Mouse (Mus musculus) midbrain, embryonic 11.5 days (tissue): ENCODE measurements around the gene Vmn1r86. TPM values are rescaled to one million over a fixed set of nuclear protein-coding genes. Genes with fewer than 3 reads are reported as not detected.

Experiments
- ATAC-seq: fragments of 200-750 bp; cut with Nextera tagmentation; 2 replicates; pipeline ENCODE4 v1.8.0; 2017; ENCODE audit warnings: moderate TSS enrichment, moderate library complexity; ENCODE audit not compliant: low FRiP score
- DNase-seq: peaks from one replicate; pipeline ENCODE4 v3.0.0; 2015; ENCODE audit warnings: low spot score; ENCODE audit errors: missing footprints
- H3K27ac ChIP-seq: fragments of 300-500 bp; sonication (generic); 2 replicates; pipeline ENCODE4 v1.5.1; 2014; ENCODE audit warnings: low read depth, low read length
- H3K27me3 ChIP-seq: fragments of 300-500 bp; sonication (generic); 2 replicates; pipeline ENCODE4 v1.6.1; 2014; ENCODE audit warnings: mild to moderate bottlenecking, low read length, moderate library complexity, mixed read lengths; ENCODE audit not compliant: control insufficient read depth, insufficient read depth
- H3K36me3 ChIP-seq: fragments of 300-500 bp; sonication (generic); 2 replicates; pipeline ENCODE4 v1.6.1; 2014; ENCODE audit warnings: mild to moderate bottlenecking, low read length, moderate library complexity, mixed read lengths; ENCODE audit not compliant: control insufficient read depth, insufficient read depth
- H3K4me1 ChIP-seq: fragments of 300-500 bp; sonication (generic); 2 replicates; pipeline ENCODE4 v1.6.1; 2014; ENCODE audit warnings: low read length; ENCODE audit not compliant: control insufficient read depth, insufficient read depth
- H3K4me2 ChIP-seq: fragments of 300-500 bp; sonication (generic); 2 replicates; pipeline ENCODE4 v1.6.1; 2014; ENCODE audit warnings: mild to moderate bottlenecking, moderate library complexity
- H3K4me3 ChIP-seq: fragments of 300-500 bp; sonication (generic); 2 replicates; pipeline ENCODE4 v1.5.1; 2014; ENCODE audit warnings: low read depth, low read length
- H3K9ac ChIP-seq: fragments of 300-500 bp; sonication (generic); 2 replicates; pipeline ENCODE4 v1.6.1; 2014; ENCODE audit warnings: low read length
- H3K9me3 ChIP-seq: fragments of 300-500 bp; sonication (generic); 2 replicates; pipeline ENCODE4 v1.6.1; 2016; ENCODE audit warnings: low read length; ENCODE audit not compliant: control insufficient read depth
- WGBS: fragments of 180-500 bp; shearing (Covaris S2); extraction: QIAGEN DNeasy Blood & Tissue Kit; methylation state at CpG from one replicate; pipeline ENCODE4 v1.1.7; 2014; 5-methylcytosine and 5-hydroxymethylcytosine counted together
- polyA plus RNA-seq: library from polyadenylated mRNA; unstranded; fragments of >200 nt; fragmentation: Nextera tagmentation; extraction: Ambion mirVana; gene quantifications from 2 replicates; pipeline ENCODE4 v1.2.1, GENCODE M21; 2014

The Vmn1r86 gene
- polyA plus RNA-seq, 1 experiment from 2014 or later = not detected

DNA sequence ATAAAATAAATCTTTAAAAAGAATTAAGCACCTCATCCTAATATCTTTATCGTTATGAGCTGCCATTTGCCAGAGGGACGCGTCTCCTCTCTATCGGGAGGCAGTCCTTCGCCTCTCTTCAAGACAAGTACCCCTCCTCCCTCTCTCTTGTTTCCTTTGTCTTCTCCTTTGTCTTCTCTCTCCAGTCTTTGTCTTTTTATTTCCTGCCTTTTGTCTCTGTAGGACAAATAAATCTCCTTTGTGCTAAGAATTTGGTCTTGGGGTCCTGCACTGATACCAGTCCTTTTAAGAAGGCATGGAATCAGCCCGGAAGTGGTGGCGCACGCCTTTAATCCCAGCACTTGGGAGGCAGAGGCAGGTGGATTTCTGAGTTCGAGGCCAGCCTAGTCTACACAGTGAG is 60.2 kb downstream of the Vmn1r86 start:
- DNase-seq = no peak
- Histone ChIP-seq H3K9me3 (no peaks in the 10 kb centered on the region; the same call in 1 of the 2 replicates), H3K9ac (no peak overlapping the region), H3K27ac (no peak overlapping the region), H3K4me2 (no peak overlapping the region), H3K27me3 (no peaks in the 10 kb centered on the region), H3K4me1 (no peaks in the 10 kb centered on the region), H3K36me3 (no peaks in the 10 kb centered on the region), H3K4me3 (no peak overlapping the region)
- no peak for ATAC-seq
- 86% methylated on average over 9 of the region's 9 CpGs for WGBS

DNA sequence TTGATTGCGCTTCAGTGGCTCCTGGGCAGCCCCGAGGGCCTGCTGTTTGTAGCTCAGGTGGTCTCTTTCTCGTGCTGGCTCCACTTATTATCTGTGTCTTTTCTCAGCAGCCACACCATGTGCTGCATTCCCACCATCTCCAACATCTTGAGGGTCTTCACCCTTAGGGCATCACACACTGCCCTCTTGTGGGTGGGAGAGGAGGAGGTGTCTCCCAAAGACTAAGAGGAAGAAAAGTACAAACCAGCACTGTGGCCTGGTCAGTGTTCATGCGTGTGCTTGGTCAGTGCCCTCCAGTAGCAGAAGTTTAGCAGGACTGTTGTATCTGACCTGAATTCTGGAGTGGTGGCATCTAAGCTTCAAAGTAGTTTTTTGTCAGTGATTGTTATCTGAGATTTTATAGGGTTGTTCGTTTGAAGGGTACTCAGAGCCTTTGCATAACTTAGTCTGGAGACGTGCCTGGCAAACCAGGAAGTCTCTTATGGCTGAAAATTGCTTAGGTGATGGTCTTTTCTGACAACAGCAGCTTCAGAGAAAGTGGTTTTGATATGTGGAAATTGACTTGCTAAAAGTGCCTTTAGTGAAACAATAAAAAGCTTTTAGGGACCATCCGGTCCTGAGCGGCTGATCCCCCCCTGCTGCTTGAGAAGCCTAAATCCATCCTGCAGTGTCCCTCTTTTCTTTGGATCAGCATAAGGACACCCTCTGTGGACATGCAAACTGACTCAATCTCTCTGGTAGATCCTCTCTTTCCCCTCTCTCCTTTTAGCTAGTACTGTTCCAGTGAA is 62.6 kb downstream of the Vmn1r86 start:
- no peak overlapping the region for H3K4me3 ChIP-seq
- H3K27me3 ChIP-seq = no peaks in the 10 kb centered on the region
- H3K4me2 ChIP-seq = no peak overlapping the region
- H3K9ac ChIP-seq = no peak overlapping the region
- DNase-seq = no peak
- ATAC-seq = no peak
- H3K36me3 ChIP-seq = no peaks in the 10 kb centered on the region
- no peak overlapping the region for H3K27ac ChIP-seq
- 54% methylated on average over 8 of the region's 8 CpGs for whole genome bisulfite sequencing
- H3K4me1 ChIP-seq = peaks cover 4% of the 10 kb centered on the region; the same call in 1 of the 2 replicates
- H3K9me3 ChIP-seq = no peaks in the 10 kb centered on the region

DNA sequence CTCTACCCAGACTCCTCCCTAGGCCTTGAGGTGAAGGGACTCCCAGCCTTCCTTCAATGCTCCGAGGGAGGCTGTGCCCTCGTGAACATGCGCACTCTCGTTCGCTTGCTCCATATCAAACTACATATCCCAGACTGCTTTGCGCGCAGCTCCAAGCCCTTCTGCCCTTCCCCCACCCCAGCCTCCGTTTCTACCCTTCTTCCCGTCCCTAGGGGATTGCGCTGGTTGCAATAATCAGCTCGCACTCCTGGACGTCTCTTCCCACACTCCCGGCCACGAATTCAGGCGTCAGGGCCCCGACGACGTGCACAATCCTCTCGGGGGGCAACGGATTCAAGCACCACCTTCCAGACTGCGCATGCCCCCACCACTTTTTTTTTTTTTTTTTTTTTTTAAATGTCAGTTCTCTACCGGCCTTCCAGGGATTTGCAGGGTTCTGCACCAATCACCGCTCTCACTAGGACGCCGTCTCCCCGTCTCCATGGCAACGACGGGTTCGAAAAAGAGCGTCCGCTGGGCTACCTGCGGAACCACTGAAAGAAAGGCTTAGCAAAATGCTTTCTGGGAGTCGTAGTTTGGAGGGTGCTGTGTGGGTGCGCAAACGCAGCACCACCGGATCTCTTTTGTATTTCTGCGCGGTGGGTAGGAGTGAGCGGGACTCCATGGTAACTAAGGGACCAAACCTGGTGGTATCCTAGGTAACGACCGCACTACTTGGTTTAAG is 65.3 kb downstream of the Vmn1r86 start, which contains the start of gene Mzf1:
Gene Mzf1 (minus strand): TSS at position 478 of the 724 bp plus-strand sequence.
- Histone ChIP-seq H3K27me3 (no peaks in the 10 kb centered on the region), H3K9ac (peak within 1 kb of the TSS; percentile 66), H3K4me2 (peak within 1 kb of the TSS; percentile 54), H3K4me3 (peak within 1 kb of the TSS; percentile 58), H3K36me3 (no peaks in the 10 kb centered on the region), H3K4me1 (peaks cover 4% of the 10 kb centered on the region; the same call in 1 of the 2 replicates), H3K9me3 (no peaks in the 10 kb centered on the region), H3K27ac (peak within 1 kb of the TSS; percentile 87)
- ATAC-seq = peak; percentile 95
- peak; percentile 99 for DNase-seq
- WGBS = under 1% methylated on average over 41 of the region's 41 CpGs

DNA sequence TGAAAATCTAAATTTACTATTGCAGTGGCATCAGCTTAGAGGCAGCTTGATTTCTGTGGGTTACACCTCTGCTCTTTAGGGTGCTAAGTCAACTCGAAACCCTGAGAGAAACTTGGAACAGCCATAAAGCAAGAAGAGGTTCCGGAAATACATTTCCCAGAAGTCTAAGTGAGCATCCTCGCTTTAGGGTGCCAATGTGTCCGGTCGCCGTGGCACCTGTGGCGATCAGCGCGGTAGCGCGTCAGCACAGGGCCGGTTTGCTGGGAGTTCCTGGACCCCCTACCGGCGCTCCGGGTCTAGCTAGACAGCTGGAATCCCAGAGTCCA is 65.8 kb downstream of the Vmn1r86 start:
- Histone ChIP-seq H3K4me2 (peak overlapping the region; percentile 54), H3K9ac (peak overlapping the region; percentile 61), H3K9me3 (no peaks in the 10 kb centered on the region), H3K4me3 (peak overlapping the region; percentile 58), H3K27me3 (no peaks in the 10 kb centered on the region), H3K4me1 (peaks cover 4% of the 10 kb centered on the region; the same call in 1 of the 2 replicates), H3K27ac (peak overlapping the region; percentile 87; the same call in 1 of the 2 replicates), H3K36me3 (no peaks in the 10 kb centered on the region)
- DNase-seq (no peak), ATAC-seq (no peak)
- WGBS = 4% methylated on average over 15 of the region's 15 CpGs

DNA sequence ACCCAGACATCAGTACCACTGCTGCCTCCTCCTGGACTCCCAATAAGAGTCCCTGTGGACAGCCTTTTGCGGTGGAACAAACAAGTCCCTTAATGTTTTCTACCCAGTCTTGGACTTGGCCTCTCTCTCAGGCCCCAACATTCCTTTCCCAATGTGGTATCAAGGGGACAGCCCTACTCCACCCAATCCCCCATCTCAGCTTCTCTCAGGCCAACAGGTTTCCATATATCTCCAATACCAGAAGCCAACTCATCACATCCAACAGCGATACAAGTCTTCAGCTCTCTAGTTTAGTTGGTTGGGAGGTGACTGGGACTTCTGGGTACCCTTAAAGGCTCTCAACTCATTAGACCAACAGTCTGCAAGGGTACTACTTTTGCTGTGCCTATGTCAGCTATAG is 66.2 kb downstream of the Vmn1r86 start:
- no peak overlapping the region for H3K27ac ChIP-seq
- 95% methylated on average over 2 of the region's 2 CpGs for WGBS
- no peaks in the 10 kb centered on the region for H3K36me3 ChIP-seq
- H3K9me3 ChIP-seq = no peaks in the 10 kb centered on the region
- peak overlapping the region; percentile 58 for H3K4me3 ChIP-seq
- no peaks in the 10 kb centered on the region for H3K27me3 ChIP-seq
- peak overlapping the region; percentile 54 for H3K4me2 ChIP-seq
- H3K4me1 ChIP-seq = peaks cover 4% of the 10 kb centered on the region; the same call in 1 of the 2 replicates
- DNase-seq (no peak), ATAC-seq (no peak)
- peak overlapping the region; percentile 61; the same call in 1 of the 2 replicates for H3K9ac ChIP-seq

DNA sequence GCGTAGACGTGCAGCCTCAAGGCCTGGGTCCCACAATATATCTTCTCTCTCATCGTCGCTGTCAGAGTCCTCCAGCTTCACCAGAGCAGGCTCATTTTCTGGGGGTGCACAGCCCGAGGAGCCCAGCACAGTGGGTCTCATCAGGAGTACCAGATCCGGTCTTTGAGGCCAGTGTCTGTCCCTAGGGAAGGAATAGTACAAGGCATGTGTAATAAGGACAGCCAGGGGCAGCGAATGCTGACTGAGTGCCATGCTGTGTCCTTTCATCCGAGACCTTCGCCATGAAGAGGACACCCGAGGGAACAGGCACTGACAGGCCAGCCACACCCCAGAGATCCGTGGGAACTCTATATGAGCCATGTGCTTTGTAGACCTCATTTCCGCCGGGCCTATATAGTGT is 66.7 kb downstream of the Vmn1r86 start:
- Histone ChIP-seq H3K27ac (no peak overlapping the region), H3K9me3 (no peaks in the 10 kb centered on the region), H3K4me3 (no peak overlapping the region), H3K4me1 (peaks cover 4% of the 10 kb centered on the region; the same call in 1 of the 2 replicates), H3K27me3 (no peaks in the 10 kb centered on the region), H3K4me2 (no peak overlapping the region), H3K9ac (no peak overlapping the region), H3K36me3 (no peaks in the 10 kb centered on the region)
- WGBS = 90% methylated on average over 13 of the region's 13 CpGs
- DNase-seq (no peak), ATAC-seq (no peak)

Other genes with a start within 250 kb of the Vmn1r86 start
- gene Zfp128, start 238.7 kb downstream of the Vmn1r86 start, polyA plus RNA-seq = 5.3 and 6.3 TPM in 2 replicates
- gene Zscan22, start 222.1 kb downstream of the Vmn1r86 start, polyA plus RNA-seq = 19.6 and 21.7 TPM in 2 replicates
- gene Rps5, start 197.6 kb downstream of the Vmn1r86 start, polyA plus RNA-seq = 788 and 866 TPM in 2 replicates
- 0.55 and 0.59 TPM in 2 replicates for gene Rnf225, start 192.5 kb downstream of the Vmn1r86 start, polyA plus RNA-seq
- gene Zfp324, start 154.1 kb downstream of the Vmn1r86 start, polyA plus RNA-seq = 7.8 TPM in 2 replicates
- 9.6 and 9.8 TPM in 2 replicates for gene Zfp446, start 142.1 kb downstream of the Vmn1r86 start, polyA plus RNA-seq
- not detected in 2 replicates for gene Slc27a5, start 121.7 kb downstream of the Vmn1r86 start, polyA plus RNA-seq
- 399 and 443 TPM in 2 replicates for gene Trim28, start 120.8 kb downstream of the Vmn1r86 start, polyA plus RNA-seq
- gene Zbtb45, start 109.9 kb downstream of the Vmn1r86 start, polyA plus RNA-seq = 25.7 and 32.8 TPM in 2 replicates
- gene Chmp2a, start 85.1 kb downstream of the Vmn1r86 start, polyA plus RNA-seq = 133 and 140 TPM in 2 replicates
- 152 and 166 TPM in 2 replicates for gene Ube2m, start 81.6 kb downstream of the Vmn1r86 start, polyA plus RNA-seq
- 1.3 and 2.7 TPM in 2 replicates for gene Mzf1, start 65.2 kb downstream of the Vmn1r86 start, polyA plus RNA-seq
- not detected in 2 replicates for gene Vmn1r85, start 24.7 kb downstream of the Vmn1r86 start, polyA plus RNA-seq
- not detected in 2 replicates for gene Vmn1r87, start 20.2 kb upstream of the Vmn1r86 start, polyA plus RNA-seq
- gene Vmn1r88, start 39.7 kb upstream of the Vmn1r86 start, polyA plus RNA-seq = not detected in 2 replicates
- not detected in 2 replicates for gene Vmn1r89, start 93.1 kb upstream of the Vmn1r86 start, polyA plus RNA-seq
- gene Lig1, start 157.4 kb upstream of the Vmn1r86 start, polyA plus RNA-seq = 136 and 137 TPM in 2 replicates
- 8.9 and 9.2 TPM in 2 replicates for gene Zswim9, start 158.8 kb upstream of the Vmn1r86 start, polyA plus RNA-seq
- 1.4 and 1.8 TPM in 2 replicates for gene Pla2g4c, start 204.7 kb upstream of the Vmn1r86 start, polyA plus RNA-seq